Mouse (Mus musculus) mouse embryonic stem cell (cell line): ENCODE measurements around the gene Ccl17.

Source experiments
- in situ Hi-C, 2 experiments: fragments of 300-500 bp; cut with MboI; formaldehyde crosslinking; loops; 1 replicate in 1 of 2; 3 replicates in 1 of 2; pipeline ENCODE4 v1.14.3; 2019 to 2020; ENCODE audit warnings: low sequenced_read_pairs in 2 of 2, low pct_unique_long_range_greater_than_20kb in 1 of 2, mixed read lengths in 1 of 2; ENCODE audit not compliant: unreplicated experiment in 1 of 2

Ccl17 gene

DNA sequence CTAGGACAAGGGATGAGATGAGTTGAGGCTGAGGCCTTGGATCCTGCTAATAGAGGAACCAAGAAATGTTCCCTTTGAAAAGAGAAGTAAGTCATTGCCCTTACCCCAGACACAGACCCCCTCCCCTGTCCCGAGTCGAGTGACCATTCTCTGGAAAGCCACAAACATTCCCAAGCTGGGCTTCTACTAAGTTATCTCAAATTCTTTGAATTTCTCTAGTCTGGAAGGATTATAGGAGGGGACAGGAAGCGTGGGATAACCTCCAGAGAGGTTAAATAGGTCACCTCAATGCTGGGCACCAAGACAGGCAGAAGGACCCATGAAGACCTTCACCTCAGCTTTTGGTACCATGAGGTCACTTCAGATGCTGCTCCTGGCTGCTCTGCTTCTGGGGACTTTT lies at the start of gene Ccl17:
TSS of gene Ccl17 (plus strand) at position 301 of the 400 bp plus-strand sequence.
- in situ Hi-C loops, result no loop called here

GRCm38 (mm10) chr8:94767035-94767434 lies 43.2 kb upstream of the Ccl17 start:
- in situ Hi-C loops, result no loop called here

DNA sequence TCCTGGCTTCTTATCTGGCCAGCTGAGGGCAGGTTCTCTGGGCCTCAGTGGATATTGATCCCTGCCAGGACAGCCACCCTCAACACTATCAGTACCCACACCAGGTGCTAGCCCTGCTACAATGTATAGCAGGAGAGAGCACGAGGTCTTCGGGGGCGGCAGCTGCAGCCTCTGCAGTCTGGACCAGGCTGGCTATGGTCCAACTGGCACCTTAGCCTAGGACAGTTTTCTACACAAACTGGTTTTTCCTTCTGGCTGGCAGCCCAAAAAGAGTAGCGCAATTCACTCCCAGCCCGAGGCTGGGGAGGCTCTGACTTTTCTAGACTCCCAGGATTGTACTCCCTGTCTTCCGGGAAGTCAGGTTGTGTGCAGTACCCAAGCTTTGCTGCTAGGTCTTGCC lies 39.3 kb upstream of the Ccl17 start:
- in situ Hi-C loops, result no loop called here

DNA sequence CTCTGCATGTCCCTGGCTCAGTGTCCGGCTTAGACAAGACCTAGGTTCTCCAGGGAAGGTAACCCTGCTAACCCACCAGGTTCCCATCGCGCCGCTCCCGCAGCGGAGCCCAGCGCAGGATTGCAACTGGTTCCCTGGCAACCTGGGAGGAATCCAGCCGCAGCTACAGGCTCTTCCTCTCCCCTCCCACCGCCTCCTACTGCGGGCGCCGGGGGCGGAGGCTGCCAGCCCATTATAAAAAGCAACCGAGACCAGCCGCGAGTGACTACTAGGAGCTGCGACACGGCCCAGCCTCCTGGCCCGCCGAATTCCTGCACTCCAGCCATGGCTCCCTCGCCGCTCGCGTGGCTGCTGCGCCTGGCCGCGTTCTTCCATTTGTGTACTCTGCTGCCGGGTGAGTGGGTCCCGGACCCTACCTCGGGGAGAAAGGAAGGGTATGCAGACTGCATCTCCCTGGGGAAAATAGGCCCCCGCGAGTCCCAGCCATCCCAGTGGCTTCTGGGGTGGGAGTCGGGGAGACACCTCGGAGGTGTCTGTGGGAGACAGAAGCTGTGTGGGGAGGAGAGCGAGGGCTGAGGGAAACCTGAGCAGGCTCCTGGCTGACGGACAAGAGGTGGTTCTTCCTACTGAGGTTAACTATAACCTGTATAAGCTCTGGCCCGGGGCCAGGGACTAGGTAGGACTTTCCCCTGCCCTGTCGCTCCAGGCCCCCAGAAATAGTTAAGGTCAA lies 38.1 kb upstream of the Ccl17 start, which contains the start of gene Cx3cl1:
TSS of gene Cx3cl1 (plus strand) at position 69 of the 730 bp plus-strand sequence.
- in situ Hi-C loops, result no loop called here

GRCm38 (mm10) chr8:94773048-94773447 lies 37.2 kb upstream of the Ccl17 start:
- in situ Hi-C loops, result no loop called here

- in situ Hi-C loops, result no loop called here
Measured at GRCm38 (mm10) chr8:94773700-94774171, 36.5 kb upstream of the Ccl17 start.

DNA sequence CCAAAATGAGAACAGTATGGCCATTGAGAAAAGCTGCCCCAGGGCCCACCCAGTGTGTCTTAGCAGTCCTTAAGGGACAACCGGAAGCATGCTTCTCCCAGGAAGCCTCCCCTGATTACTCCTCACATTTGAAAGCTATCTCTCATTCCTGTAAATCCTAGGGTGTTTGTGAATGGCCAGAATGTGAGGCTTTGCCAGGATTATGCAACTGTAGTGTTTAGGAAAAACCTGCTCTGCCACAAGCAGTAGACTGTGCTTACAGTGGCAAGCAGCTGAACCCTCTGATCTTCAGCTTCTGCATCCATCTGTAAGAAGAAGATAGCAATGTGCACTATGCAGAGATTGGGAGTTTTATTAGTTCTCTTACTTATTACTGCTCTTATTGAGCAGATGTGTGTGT lies 35.7 kb upstream of the Ccl17 start:
- in situ Hi-C loops, result no loop called here

- in situ Hi-C loops, result no loop called here
Measured at GRCm38 (mm10) chr8:94776346-94776745, 33.9 kb upstream of the Ccl17 start.

GRCm38 (mm10) chr8:94778036-94778435 lies 32.2 kb upstream of the Ccl17 start:
- in situ Hi-C loops, result no loop called here

DNA sequence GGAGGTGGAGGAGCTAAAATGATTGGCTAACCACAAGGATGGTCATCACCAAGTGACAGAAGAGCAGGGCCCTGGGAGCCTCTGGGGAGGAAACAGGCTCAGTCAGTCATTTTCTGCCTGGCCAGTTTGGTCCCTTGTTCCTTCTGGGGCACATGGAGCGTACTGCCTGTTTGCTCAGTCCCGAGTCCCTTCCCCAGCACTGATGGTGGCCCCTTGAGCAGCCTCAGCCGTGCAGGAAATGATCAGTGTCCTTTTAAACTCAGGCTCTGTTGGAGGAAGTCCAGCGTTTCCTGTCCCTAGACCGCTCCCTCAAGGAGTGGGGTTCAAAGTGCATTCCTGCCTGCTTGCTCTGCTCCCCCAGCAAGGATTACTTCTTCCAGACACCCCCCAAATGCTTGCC lies 31.8 kb upstream of the Ccl17 start:
- in situ Hi-C loops, result no loop called here

DNA sequence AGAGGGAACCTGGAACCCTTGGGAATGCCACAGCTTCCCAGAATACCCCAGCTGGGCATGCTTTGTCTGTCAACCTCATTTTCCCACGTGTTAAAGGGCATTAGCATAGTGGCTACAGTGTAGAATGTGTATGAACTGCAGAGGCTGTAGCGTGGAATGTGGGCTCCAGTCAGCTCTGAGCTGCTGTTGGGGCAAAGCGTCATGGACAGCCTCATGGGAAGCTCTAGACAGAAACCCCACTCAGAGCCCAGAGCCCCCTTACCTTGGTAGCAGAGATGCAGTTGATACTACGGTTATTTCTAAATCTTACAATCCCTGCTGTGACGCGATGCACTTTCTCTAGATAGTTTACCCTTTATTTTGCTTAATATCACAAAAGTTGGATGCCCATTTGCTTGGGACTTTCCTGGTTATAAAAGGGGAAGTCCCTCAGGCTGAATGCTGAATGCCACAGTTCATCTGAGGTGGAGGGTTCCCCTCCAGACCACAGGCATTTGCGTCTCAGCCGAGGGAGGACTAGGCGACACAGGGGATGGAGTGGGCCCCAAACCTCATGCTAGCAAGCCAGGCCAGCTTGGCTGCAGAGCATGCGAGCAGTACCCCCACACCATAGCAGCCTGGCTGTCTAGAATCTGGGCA lies 31.2 kb upstream of the Ccl17 start:
- in situ Hi-C loops, result no loop called here

GRCm38 (mm10) chr8:94779534-94780294 lies 30.5 kb upstream of the Ccl17 start:
- in situ Hi-C loops, result no loop called here

GRCm38 (mm10) chr8:94780491-94781154 lies 29.6 kb upstream of the Ccl17 start:
- in situ Hi-C loops, result no loop called here

DNA sequence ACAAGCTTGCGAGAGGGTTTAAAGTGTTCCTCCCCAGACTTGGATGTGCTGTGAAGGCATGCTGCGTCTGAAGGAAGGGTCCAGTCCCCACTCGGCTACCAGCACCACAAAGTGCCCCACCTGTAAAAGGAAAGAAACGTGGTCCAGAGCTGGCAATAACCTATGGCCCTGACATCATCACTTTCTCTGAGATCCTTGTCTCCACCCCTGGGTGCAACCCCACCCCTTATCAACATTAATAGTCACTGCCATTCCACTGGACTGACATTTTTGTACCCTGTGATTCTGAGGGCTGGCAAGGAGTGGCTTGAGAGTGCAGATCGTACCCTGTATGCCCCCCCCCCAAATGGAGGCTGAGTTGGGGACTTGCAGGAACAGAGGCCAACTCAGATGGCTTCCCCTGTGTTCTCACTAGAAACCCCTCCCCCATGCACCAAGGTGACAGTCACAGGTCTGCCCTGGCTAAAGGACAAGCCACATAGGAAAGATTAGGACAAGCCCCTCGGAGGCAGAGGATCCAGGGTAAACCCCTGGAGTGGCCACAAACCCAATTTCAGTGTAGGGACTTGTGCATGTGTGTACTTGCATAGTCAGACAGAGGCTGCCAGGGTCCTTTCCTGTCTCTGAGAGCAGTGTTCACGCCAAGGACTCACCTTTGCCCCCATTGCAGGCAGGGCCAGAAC lies 29.0 kb upstream of the Ccl17 start:
- in situ Hi-C loops, result no loop called here

GRCm38 (mm10) chr8:94781838-94782235 lies 28.4 kb upstream of the Ccl17 start:
- in situ Hi-C loops, result no loop called here

DNA sequence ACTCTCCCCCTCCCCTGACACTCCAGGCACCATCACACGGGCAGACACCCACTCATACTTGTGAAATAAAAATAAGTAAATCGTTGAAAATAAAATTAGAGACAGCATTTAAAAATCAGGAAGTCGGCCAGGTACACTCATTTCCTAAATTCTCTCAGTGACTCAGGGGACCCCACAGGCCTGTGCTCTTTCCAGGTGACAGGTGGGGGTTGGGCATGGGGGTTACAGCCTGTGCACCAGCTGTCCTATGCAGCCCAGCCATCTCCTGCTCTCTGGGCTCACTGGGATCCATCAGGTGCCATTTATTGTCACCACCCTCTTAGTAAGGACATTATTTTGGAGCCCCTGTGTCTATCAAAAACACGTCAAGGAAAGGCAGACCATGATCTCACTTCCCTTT lies 26.4 kb upstream of the Ccl17 start:
- in situ Hi-C loops, result no loop called here

- in situ Hi-C loops, result no loop called here
Measured at GRCm38 (mm10) chr8:94785247-94785985, 24.8 kb upstream of the Ccl17 start.
